Mouse (Mus musculus): ENCODE measurements around the gene Rec114.

Rec114 gene

GRCm38 (mm10) chr9:58718964-58719363 lies 24.8 kb downstream of the Rec114 start:
- no peak for DNase-seq (ENCODE audit: low read depth, low spot score)

- no peak for DNase-seq (ENCODE audit: low read depth, low spot score)
Observed at GRCm38 (mm10) chr9:58716886-58717285, 26.9 kb downstream of the Rec114 start.

- DNase-seq (ENCODE audit: low read depth, low spot score): no peak
Observed at GRCm38 (mm10) chr9:58710642-58711041, 33.1 kb downstream of the Rec114 start.

GRCm38 (mm10) chr9:58709939-58710338 lies 33.8 kb downstream of the Rec114 start:
- peak; percentile 83 for DNase-seq (ENCODE audit: low read depth, low spot score)

- DNase-seq (ENCODE audit: low read depth, low spot score): no peak
Observed at GRCm38 (mm10) chr9:58707796-58708195, 36.0 kb downstream of the Rec114 start.

GRCm38 (mm10) chr9:58706024-58706423 lies 37.7 kb downstream of the Rec114 start:
- DNase-seq (ENCODE audit: low read depth, low spot score): no peak

- DNase-seq (ENCODE audit: low read depth, low spot score): no peak
Observed at GRCm38 (mm10) chr9:58703766-58704165, 40.0 kb downstream of the Rec114 start.

- DNase-seq (ENCODE audit: low read depth, low spot score): no peak
Observed at GRCm38 (mm10) chr9:58701751-58702150, 42.0 kb downstream of the Rec114 start.

GRCm38 (mm10) chr9:58698486-58698885 lies 45.3 kb downstream of the Rec114 start:
- no peak for DNase-seq (ENCODE audit: low read depth, low spot score)

- DNase-seq (ENCODE audit: low read depth, low spot score): no peak
Observed at GRCm38 (mm10) chr9:58691471-58691870, 52.3 kb downstream of the Rec114 start.

- no peak for DNase-seq (ENCODE audit: low read depth, low spot score)
Observed at GRCm38 (mm10) chr9:58690701-58691100, 53.1 kb downstream of the Rec114 start.

GRCm38 (mm10) chr9:58688076-58688475 lies 55.7 kb downstream of the Rec114 start:
- DNase-seq (ENCODE audit: low read depth, low spot score): no peak

GRCm38 (mm10) chr9:58685290-58685689 lies 58.5 kb downstream of the Rec114 start:
- no peak for DNase-seq (ENCODE audit: low read depth, low spot score)

- DNase-seq (ENCODE audit: low read depth, low spot score): peak; percentile 20
Observed at GRCm38 (mm10) chr9:58683372-58683771, 60.4 kb downstream of the Rec114 start.

- no peak for DNase-seq (ENCODE audit: low read depth, low spot score)
Observed at GRCm38 (mm10) chr9:58682106-58682505, 61.7 kb downstream of the Rec114 start.

GRCm38 (mm10) chr9:58681411-58681810 lies 62.4 kb downstream of the Rec114 start:
- no peak for DNase-seq (ENCODE audit: low read depth, low spot score)

GRCm38 (mm10) chr9:58675371-58675770 lies 68.4 kb downstream of the Rec114 start:
- no peak for DNase-seq (ENCODE audit: low read depth, low spot score)

GRCm38 (mm10) chr9:58674736-58675135 lies 69.0 kb downstream of the Rec114 start:
- DNase-seq (ENCODE audit: low read depth, low spot score): no peak

GRCm38 (mm10) chr9:58672474-58672873 lies 71.3 kb downstream of the Rec114 start:
- peak; percentile 87 for DNase-seq (ENCODE audit: low read depth, low spot score)

GRCm38 (mm10) chr9:58669819-58670218 lies 73.9 kb downstream of the Rec114 start:
- DNase-seq (ENCODE audit: low read depth, low spot score): no peak

GRCm38 (mm10) chr9:58669071-58669470 lies 74.7 kb downstream of the Rec114 start:
- DNase-seq (ENCODE audit: low read depth, low spot score): no peak

- DNase-seq (ENCODE audit: low read depth, low spot score): no peak
Observed at GRCm38 (mm10) chr9:58668171-58668570, 75.6 kb downstream of the Rec114 start.

- DNase-seq (ENCODE audit: low read depth, low spot score): no peak
Observed at GRCm38 (mm10) chr9:58667244-58667643, 76.5 kb downstream of the Rec114 start.

- DNase-seq (ENCODE audit: low read depth, low spot score): no peak
Observed at GRCm38 (mm10) chr9:58666191-58666590, 77.6 kb downstream of the Rec114 start.
